Mouse (Mus musculus) MEL (cell line): ENCODE data around the gene Tnnc1. TPM values are rescaled to one million over a fixed set of nuclear protein-coding genes. Genes with fewer than 3 reads are reported as not detected.

Experiments used
- DNase-seq: peaks from one replicate; pipeline ENCODE4 v3.0.0; 2011; ENCODE audit warnings: low read depth, low spot score
- H3K27ac ChIP-seq: 2 replicates; pipeline ENCODE4 v1.5.1; 2012; ENCODE audit warnings: low read depth, mild to moderate bottlenecking, control low read depth, low read length, moderate library complexity; ENCODE audit not compliant: control insufficient read depth
- H3K27me3 ChIP-seq, 2 experiments: fragments of 150-350 bp in 1 of 2; sonication (generic) in 1 of 2; 2 replicates each; pipeline ENCODE4 v1.6.1; 2012; ENCODE audit warnings: low read length in 2 of 2, mild to moderate bottlenecking in 2 of 2, improper control_type of control experiment in 1 of 2, moderate library complexity in 1 of 2; ENCODE audit not compliant: insufficient read depth in 2 of 2, control insufficient read depth in 1 of 2
- H3K36me3 ChIP-seq, 2 experiments: 2 replicates each; pipeline ENCODE4 v1.6.1; 2012 to 2014; ENCODE audit warnings: low read length in 2 of 2, improper control_type of control experiment in 1 of 2, inconsistent platforms in 1 of 2, mild to moderate bottlenecking in 1 of 2; ENCODE audit not compliant: insufficient read depth in 2 of 2, control insufficient read depth in 1 of 2
- H3K4me1 ChIP-seq, 2 experiments: fragments of 150-350 bp in 1 of 2; sonication (generic) in 1 of 2; 2 replicates each; pipeline ENCODE4 v1.6.1; 2012; ENCODE audit warnings: low read length in 2 of 2, improper control_type of control experiment in 1 of 2, mild to moderate bottlenecking in 1 of 2; ENCODE audit not compliant: insufficient read depth in 2 of 2, control insufficient read depth in 1 of 2
- H3K4me3 ChIP-seq, 2 experiments: fragments of 150-350 bp in 1 of 2; sonication (generic) in 1 of 2; 2 replicates each; pipeline ENCODE4 v1.5.1; 2012; ENCODE audit warnings: low read depth in 2 of 2, low read length in 2 of 2, mild to moderate bottlenecking in 2 of 2, moderate library complexity in 2 of 2, control low read depth in 1 of 2, improper control_type of control experiment in 1 of 2; ENCODE audit not compliant: control insufficient read depth in 1 of 2, insufficient read depth in 1 of 2
- H3K79me2 ChIP-seq: 2 replicates; pipeline ENCODE4 v1.6.1; 2012; ENCODE audit warnings: mild to moderate bottlenecking, low read length, moderate library complexity; ENCODE audit not compliant: control insufficient read depth, poor library complexity, insufficient read depth
- H3K9ac ChIP-seq: 2 replicates; pipeline ENCODE4 v1.6.1; 2012; ENCODE audit warnings: low read depth, mild to moderate bottlenecking, control low read depth, low read length, moderate library complexity; ENCODE audit not compliant: control insufficient read depth, poor library complexity, severe bottlenecking
- H3K9me3 ChIP-seq: fragments of 150-350 bp; sonication (generic); replicated peaks from 2 replicates; pipeline ENCODE4 v1.6.1; 2012; ENCODE audit warnings: mild to moderate bottlenecking, low read length, improper control_type of control experiment, moderate library complexity; ENCODE audit not compliant: insufficient read depth
- BHLHE40 ChIP-seq: IDR thresholded peaks from 2 replicates; pipeline ENCODE4 v1.6.1; 2012; ENCODE audit warnings: low read depth, mild to moderate bottlenecking, inconsistent platforms, low read length, improper control_type of control experiment, borderline replicate concordance
- CHD1 ChIP-seq: IDR thresholded peaks from 2 replicates; pipeline ENCODE4 v1.6.1; 2012; ENCODE audit warnings: low read depth, mild to moderate bottlenecking, inconsistent platforms, low read length, improper control_type of control experiment
- CHD2 ChIP-seq: IDR thresholded peaks from 2 replicates; pipeline ENCODE4 v1.6.1; 2011; ENCODE audit warnings: low read length, improper control_type of control experiment
- ELF1 ChIP-seq: IDR thresholded peaks from 2 replicates; pipeline ENCODE4 v1.6.1; 2014; ENCODE audit warnings: low read depth, mild to moderate bottlenecking, inconsistent platforms, low read length, improper control_type of control experiment, moderate library complexity
- ETS1 ChIP-seq: IDR thresholded peaks from 2 replicates; pipeline ENCODE4 v1.6.1; 2012; ENCODE audit warnings: low read depth, mild to moderate bottlenecking, inconsistent platforms, low read length, improper control_type of control experiment, moderate library complexity
- GABPA ChIP-seq: IDR thresholded peaks from 2 replicates; pipeline ENCODE4 v1.6.1; 2012; ENCODE audit warnings: low read depth, mild to moderate bottlenecking, inconsistent platforms, low read length, improper control_type of control experiment, moderate library complexity
- HCFC1 ChIP-seq: IDR thresholded peaks from 2 replicates; pipeline ENCODE4 v1.6.1; 2012; ENCODE audit warnings: low read depth, mild to moderate bottlenecking, inconsistent platforms, low read length, improper control_type of control experiment, moderate library complexity
- JUND ChIP-seq: IDR thresholded peaks from 2 replicates; pipeline ENCODE4 v1.6.1; 2011; ENCODE audit warnings: low read depth, mild to moderate bottlenecking, improper control_type of control experiment, low read length
- KAT2A ChIP-seq: conservative IDR thresholded peaks from 2 replicates; pipeline ENCODE4 v1.6.1; 2012; ENCODE audit warnings: low read depth, low read length, improper control_type of control experiment, inconsistent platforms
- MAFK ChIP-seq: IDR thresholded peaks from 2 replicates; pipeline ENCODE4 v1.6.1; 2011; ENCODE audit warnings: low read depth, mild to moderate bottlenecking, low read length, improper control_type of control experiment, borderline replicate concordance
- MYB ChIP-seq: IDR thresholded peaks from 2 replicates; pipeline ENCODE4 v1.6.1; 2011; ENCODE audit warnings: mild to moderate bottlenecking, low read depth, low read length, improper control_type of control experiment
- MYC ChIP-seq: IDR thresholded peaks from 2 replicates; pipeline ENCODE4 v1.6.1; 2011; ENCODE audit warnings: low read depth, mild to moderate bottlenecking, low read length, improper control_type of control experiment, moderate library complexity
- NELFE ChIP-seq: IDR thresholded peaks from 2 replicates; pipeline ENCODE4 v1.6.1; 2011; ENCODE audit warnings: low read depth, low read length, improper control_type of control experiment
- NRF1 ChIP-seq: IDR thresholded peaks from 2 replicates; pipeline ENCODE4 v1.6.1; 2014; ENCODE audit warnings: low read depth, mild to moderate bottlenecking, inconsistent platforms, low read length, improper control_type of control experiment, moderate library complexity; ENCODE audit not compliant: poor library complexity, insufficient read depth, severe bottlenecking
- POLR2A ChIP-seq, 2 experiments: IDR thresholded peaks; 2 replicates each; pipeline ENCODE4 v1.6.1; 2011 to 2012; ENCODE audit warnings: low read length in 2 of 2, mild to moderate bottlenecking in 2 of 2, control low read depth in 1 of 2, improper control_type of control experiment in 1 of 2, low read depth in 1 of 2, moderate library complexity in 1 of 2; ENCODE audit not compliant: control insufficient read depth in 1 of 2, insufficient read depth in 1 of 2, poor library complexity in 1 of 2
- POLR2AphosphoS2 ChIP-seq: IDR thresholded peaks from 2 replicates; pipeline ENCODE4 v1.6.1; 2011; ENCODE audit warnings: low read length, improper control_type of control experiment
- POLR2AphosphoS5 ChIP-seq: IDR thresholded peaks from 2 replicates; pipeline ENCODE4 v1.6.1; 2012; ENCODE audit warnings: low read depth, borderline replicate concordance, mild to moderate bottlenecking, inconsistent platforms, low read length, moderate library complexity, mixed read lengths
- RCOR1 ChIP-seq: IDR thresholded peaks from 2 replicates; pipeline ENCODE4 v1.6.1; 2012; ENCODE audit warnings: low read depth, mild to moderate bottlenecking, inconsistent platforms, low read length, improper control_type of control experiment
- SIN3A ChIP-seq: IDR thresholded peaks from 2 replicates; pipeline ENCODE4 v1.6.1; 2012; ENCODE audit warnings: low read length, improper control_type of control experiment, inconsistent platforms
- SMC3 ChIP-seq: IDR thresholded peaks from 2 replicates; pipeline ENCODE4 v1.6.1; 2011; ENCODE audit warnings: low read depth, low read length, improper control_type of control experiment
- TBP ChIP-seq: IDR thresholded peaks from 2 replicates; pipeline ENCODE4 v1.8.0; 2011; ENCODE audit warnings: low read depth, low read length, improper control_type of control experiment
- TCF12 ChIP-seq: IDR thresholded peaks from 2 replicates; pipeline ENCODE4 v1.6.1; 2014; ENCODE audit warnings: low read depth, mild to moderate bottlenecking, inconsistent platforms, low read length, improper control_type of control experiment, moderate library complexity
- ZKSCAN1 ChIP-seq: IDR thresholded peaks from 2 replicates; pipeline ENCODE4 v1.6.1; 2012; ENCODE audit warnings: low read depth, mild to moderate bottlenecking, inconsistent platforms, low read length, improper control_type of control experiment, moderate library complexity
- ZMIZ1 ChIP-seq: IDR thresholded peaks from 2 replicates; pipeline ENCODE4 v1.6.1; 2012; ENCODE audit warnings: low read depth, mild to moderate bottlenecking, inconsistent platforms, low read length, improper control_type of control experiment, moderate library complexity
- ZNF384 ChIP-seq: IDR thresholded peaks from 2 replicates; pipeline ENCODE4 v1.6.1; 2012; ENCODE audit warnings: low read depth, mild to moderate bottlenecking, inconsistent platforms, low read length, improper control_type of control experiment
- polyA plus RNA-seq, 2 experiments: library from polyadenylated mRNA; stranded (reverse) in 1 of 2; unstranded in 1 of 2; fragments of >175 nt in 1 of 2; fragments of >200 nt in 1 of 2; gene quantifications; 2 replicates each; pipeline versions ENCODE4 v1.2.1 to v1.2.4; 2012; ENCODE audit warnings: low replicate concordance in 2 of 2, low read depth in 1 of 2; ENCODE audit not compliant: insufficient read length in 2 of 2, insufficient read depth in 1 of 2, missing spikeins in 1 of 2
- total RNA-seq: library from RNA; depleted of rRNA; stranded (reverse); fragments of 300-350 nt; gene quantifications from 2 replicates; pipeline ENCODE4 v1.2.3, GENCODE M21; 2012

Gene Tnnc1
- total and polyA plus RNA-seq, 3 experiments, result 0.19 TPM; not detected in 2

GRCm38 (mm10) chr14:31248396-31248795 is 40.3 kb downstream of the Tnnc1 start:
- Histone ChIP-seq H3K9ac (no peak overlapping the region), H3K27me3 (no peaks in the 10 kb centered on the region), H3K27ac (no peak overlapping the region), H3K79me2 (peaks cover 20% of the 10 kb centered on the region), H3K4me1 (peaks cover 3 to 14% of the 10 kb centered on the region in 2 experiments; a peak in 3 of 4 replicates), H3K9me3 (no peaks in the 10 kb centered on the region), H3K4me3 (no peak overlapping the region), H3K36me3 (peaks cover 0 to 13% of the 10 kb centered on the region in 2 experiments; a peak in 2 of 4 replicates)
- TF ChIP-seq ZMIZ1, result no peak
- TF ChIP-seq NELFE, result no peak
- TF ChIP-seq POLR2A (IDR thresholded peaks at IDR 0.05; ENCODE audit: control insufficient read depth in 1 of 2, insufficient read depth in 1 of 2, low read depth in 1 of 2, low read length in 2 of 2, poor library complexity in 1 of 2), result no peak
- no peak for TF ChIP-seq CHD2
- no peak for TF ChIP-seq NRF1
- no peak for TF ChIP-seq BHLHE40
- no peak for TF ChIP-seq SMC3
- TF ChIP-seq JUND, result no peak
- TF ChIP-seq KAT2A, result no peak
- no peak for DNase-seq

DNA sequence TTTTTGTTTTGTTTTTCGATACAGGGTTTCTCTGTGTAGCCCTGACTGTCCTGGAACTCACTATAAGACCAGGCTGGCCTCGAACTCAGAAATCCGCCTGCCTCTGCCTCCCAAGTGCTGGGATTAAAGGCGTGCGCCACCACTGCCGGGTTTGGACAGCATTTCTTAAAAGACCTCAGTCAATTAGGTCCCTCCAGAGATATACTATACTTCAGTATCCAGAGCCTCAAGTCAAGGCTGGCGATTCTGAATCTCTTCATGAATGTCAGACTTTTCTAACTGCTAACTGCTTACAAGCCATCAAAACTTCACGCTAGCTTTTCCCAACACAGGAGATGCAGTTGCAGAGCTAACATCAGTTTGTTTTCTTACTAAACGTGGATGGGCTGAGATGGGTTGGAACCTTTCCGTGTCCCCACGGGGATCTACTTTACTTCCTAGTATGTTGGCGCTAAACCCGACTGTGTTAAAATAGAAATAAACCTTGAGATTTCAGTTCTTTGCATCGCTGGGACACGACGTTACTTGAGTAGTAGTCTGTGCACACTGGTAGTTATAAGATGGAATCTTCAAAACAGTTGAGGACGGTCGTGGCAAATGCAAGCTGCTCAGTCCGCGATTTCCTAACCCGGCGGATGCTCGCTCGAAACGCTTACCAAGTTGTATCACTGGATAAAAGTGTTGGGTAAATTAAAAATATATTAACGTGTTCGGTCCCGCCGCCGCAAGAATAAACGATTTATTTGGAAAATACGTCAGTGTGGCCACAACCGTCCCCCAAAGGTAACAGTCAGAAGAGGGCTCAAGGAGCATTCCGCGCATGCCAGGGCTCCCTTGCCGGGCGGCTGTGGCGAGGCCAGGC is 42.3 kb downstream of the Tnnc1 start:
- TF ChIP-seq POLR2AphosphoS2, result 0 out of 2 replicates have a peak, but pooled peaks have one; percentile 52
- peak; percentile 66; the same call in 1 of the 2 replicates for TF ChIP-seq SIN3A
- no peak for TF ChIP-seq ZKSCAN1
- 0 out of 2 replicates have a peak, but pooled peaks have one; percentile 10 for TF ChIP-seq RCOR1
- peak; percentile 38; the same call in 1 of the 2 replicates for TF ChIP-seq ELF1
- 0 out of 2 replicates have a peak, but pooled peaks have one; percentile 22 for TF ChIP-seq MYB
- TF ChIP-seq TBP, result peak; percentile 98
- TF ChIP-seq HCFC1, result no peak
- TF ChIP-seq MYC, result peak; percentile 59; the same call in 1 of the 2 replicates
- 0 out of 2 replicates have a peak, but pooled peaks have one; percentile 47 for TF ChIP-seq MAFK
- TF ChIP-seq TCF12, result no peak
- TF ChIP-seq POLR2A (IDR thresholded peaks at IDR 0.05; ENCODE audit: control insufficient read depth in 1 of 2, insufficient read depth in 1 of 2, low read depth in 1 of 2, low read length in 2 of 2, poor library complexity in 1 of 2), result no peak; a peak in 1 of 4 replicates
- peak; percentile 80; the same call in 1 of the 2 replicates for TF ChIP-seq CHD1
- no peak for TF ChIP-seq GABPA
- no peak for TF ChIP-seq POLR2AphosphoS5
- 0 out of 2 replicates have a peak, but pooled peaks have one; percentile 14 for TF ChIP-seq KAT2A
- 0 out of 2 replicates have a peak, but pooled peaks have one; percentile 17 for TF ChIP-seq ETS1
- no peak; the same call in 1 of the 2 replicates for TF ChIP-seq NELFE
- no peak for TF ChIP-seq ZNF384
- Histone ChIP-seq H3K4me3 (peak overlapping the region; percentile 76 to 99), H3K36me3 (peaks cover 3 to 13% of the 10 kb centered on the region in 2 experiments; a peak in 3 of 4 replicates), H3K27me3 (no peaks in the 10 kb centered on the region), H3K79me2 (peaks cover 20% of the 10 kb centered on the region), H3K9me3 (no peaks in the 10 kb centered on the region), H3K4me1 (peaks cover 3 to 14% of the 10 kb centered on the region in 2 experiments; a peak in 3 of 4 replicates), H3K27ac (peak overlapping the region; percentile 97), H3K9ac (peak overlapping the region; percentile 99)
- DNase-seq, result peak; percentile 90
